Mouse (Mus musculus): ENCODE results near the gene Herpud2.
"Not testable (repeated sequence)": the region's sequence is repeated elsewhere in the genome, so short reads cannot be mapped to it uniquely, and the experiment has no call there.

Gene Herpud2

DNA sequence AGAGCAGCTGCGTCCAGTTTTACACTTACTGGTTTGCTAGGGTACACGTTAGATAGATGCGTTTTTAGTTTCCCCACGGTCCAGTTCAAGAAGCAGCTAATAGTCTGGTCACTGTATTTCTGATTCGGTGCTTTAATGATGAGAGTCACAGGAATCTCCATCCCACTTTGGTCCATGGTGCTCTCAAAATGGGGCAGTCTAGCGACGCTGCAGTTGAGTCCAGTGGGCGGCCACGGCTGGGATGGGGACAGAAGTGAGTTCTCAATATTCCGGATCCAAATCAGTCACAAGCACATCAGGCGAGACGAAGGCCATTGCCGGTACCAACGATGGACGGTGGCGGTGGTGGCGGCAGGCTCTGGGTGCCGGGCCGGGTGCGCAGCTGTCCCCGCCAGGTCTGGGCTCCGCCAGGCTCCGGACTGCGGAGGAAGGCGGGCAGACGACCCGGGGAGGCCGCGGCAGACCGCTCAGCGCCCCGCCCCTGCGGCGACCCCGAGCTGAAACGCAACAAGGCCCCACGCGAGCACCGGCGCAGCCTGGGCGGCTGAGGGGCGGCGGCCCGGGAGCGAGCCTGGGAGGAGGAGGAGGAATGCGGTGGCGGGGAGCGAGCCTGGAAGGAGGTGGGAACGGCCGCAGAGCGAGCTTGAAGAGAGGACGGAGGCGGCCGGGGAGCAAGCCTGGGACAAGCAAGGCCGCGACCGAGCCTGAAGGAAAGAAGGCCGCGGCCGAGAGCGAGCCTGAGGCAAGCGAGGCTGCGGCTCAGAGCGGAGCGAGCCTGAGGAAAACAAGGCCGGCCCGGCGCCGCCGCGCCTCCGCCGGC, 619 bp downstream of the Herpud2 start:
- in situ Hi-C loops (cut with MboI, MseI), result loop anchor here (10.0 to 25.0 kb wide), 3 partner anchors 161 to 434 kb away; partner anchors contain the start of gene Eepd1

- in situ Hi-C loops (cut with MboI, MseI), result loop anchor here (25.0 kb wide), 1 partner anchor 1889 kb away; the partner anchor contains the start of genes Ncapd3 and Vps26b
Observed at GRCm38 (mm10) chr9:25148767-25149166, 2.9 kb downstream of the Herpud2 start.

GRCm38 (mm10) chr9:25145925-25146324, 5.7 kb downstream of the Herpud2 start:
- in situ Hi-C loops (cut with MboI, MseI), result loop anchor here (25.0 kb wide), 1 partner anchor 1891 kb away; the partner anchor contains the start of genes Ncapd3 and Vps26b

- in situ Hi-C loops (cut with MboI, MseI), result loop anchor here (25.0 kb wide), 1 partner anchor 1893 kb away; the partner anchor contains the start of genes Ncapd3 and Vps26b
Observed at GRCm38 (mm10) chr9:25143950-25144349, 7.7 kb downstream of the Herpud2 start.

DNA sequence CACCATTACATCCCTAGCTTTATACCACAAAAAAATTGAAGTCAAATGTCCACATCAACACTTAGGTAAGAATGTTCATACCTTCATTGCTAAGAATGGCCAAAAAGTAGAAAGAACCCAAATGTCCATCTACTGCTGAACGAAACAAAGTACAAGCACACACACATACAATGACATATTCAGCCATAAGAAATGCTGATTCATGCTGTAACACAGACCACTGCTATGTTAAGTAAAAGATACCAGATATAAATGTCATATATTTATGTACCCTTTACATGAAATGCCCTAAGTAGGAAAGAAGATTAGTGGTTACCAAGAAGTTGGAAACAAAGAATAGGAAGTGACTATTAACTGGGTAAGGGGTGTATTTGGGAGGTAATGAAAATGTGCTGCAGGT, 8.6 kb downstream of the Herpud2 start:
- in situ Hi-C loops (cut with MboI, MseI), result loop anchor here (25.0 kb wide), 1 partner anchor 1894 kb away; the partner anchor contains the start of genes Ncapd3 and Vps26b

GRCm38 (mm10) chr9:25142041-25142440, 9.6 kb downstream of the Herpud2 start:
- in situ Hi-C loops (cut with MboI, MseI), result loop anchor here (25.0 kb wide), 1 partner anchor 1895 kb away; the partner anchor contains the start of genes Ncapd3 and Vps26b

GRCm38 (mm10) chr9:25140330-25140729, 11.3 kb downstream of the Herpud2 start:
- in situ Hi-C loops (cut with MboI, MseI), result loop anchor here (25.0 kb wide), 1 partner anchor 1897 kb away; the partner anchor contains the start of genes Ncapd3 and Vps26b

DNA sequence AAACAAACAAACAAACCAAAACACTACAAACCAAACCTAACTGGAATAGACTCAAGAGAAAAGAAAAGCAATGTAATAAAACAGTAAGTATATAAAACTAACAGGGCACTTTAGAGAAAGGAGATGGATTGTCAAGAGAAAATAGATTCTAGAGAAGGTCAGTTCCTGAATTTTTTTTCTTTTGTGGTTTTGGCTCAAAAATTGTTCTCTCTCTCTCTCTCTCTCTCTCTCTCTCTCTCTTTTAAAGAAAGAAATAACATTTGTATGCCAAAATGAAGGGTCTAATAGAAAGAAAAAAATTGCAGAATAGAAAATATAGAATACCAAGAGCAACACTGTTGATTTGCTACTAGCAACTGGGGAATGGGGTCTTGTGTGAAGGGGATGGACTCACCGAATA, 12.7 kb downstream of the Herpud2 start:
- in situ Hi-C loops (cut with MboI, MseI), result loop anchor here (25.0 kb wide), 1 partner anchor 1898 kb away; the partner anchor contains the start of genes Ncapd3 and Vps26b

DNA sequence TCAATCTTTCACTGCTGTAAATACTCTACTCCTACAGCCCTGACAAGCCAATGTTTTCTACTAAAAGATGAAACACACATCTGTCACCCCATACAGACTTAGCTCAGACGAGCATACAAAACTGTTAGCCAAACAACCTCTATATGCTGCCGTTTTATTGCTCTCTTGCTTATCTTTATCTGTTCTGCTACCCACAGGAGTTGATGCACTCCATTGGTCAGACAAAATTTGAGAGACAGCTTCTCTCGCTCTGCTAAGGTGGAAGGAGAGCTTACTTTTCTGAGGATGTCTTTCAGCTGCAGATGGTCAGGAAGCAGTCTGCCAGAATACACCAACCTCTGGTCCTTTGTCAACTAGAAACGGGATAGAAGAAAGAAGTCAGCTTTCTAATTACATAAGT, 18.7 kb downstream of the Herpud2 start:
- in situ Hi-C loops (cut with MboI, MseI), result loop anchor here (25.0 kb wide), 1 partner anchor 1904 kb away; the partner anchor contains the start of genes Ncapd3 and Vps26b

GRCm38 (mm10) chr9:25132253-25132652, 19.4 kb downstream of the Herpud2 start:
- in situ Hi-C loops (cut with MboI, MseI), result loop anchor here (25.0 kb wide), 1 partner anchor 1905 kb away; the partner anchor contains the start of genes Ncapd3 and Vps26b

GRCm38 (mm10) chr9:25124048-25124447, 27.6 kb downstream of the Herpud2 start:
- in situ Hi-C loops (cut with MboI, MseI), result no loop called here

DNA sequence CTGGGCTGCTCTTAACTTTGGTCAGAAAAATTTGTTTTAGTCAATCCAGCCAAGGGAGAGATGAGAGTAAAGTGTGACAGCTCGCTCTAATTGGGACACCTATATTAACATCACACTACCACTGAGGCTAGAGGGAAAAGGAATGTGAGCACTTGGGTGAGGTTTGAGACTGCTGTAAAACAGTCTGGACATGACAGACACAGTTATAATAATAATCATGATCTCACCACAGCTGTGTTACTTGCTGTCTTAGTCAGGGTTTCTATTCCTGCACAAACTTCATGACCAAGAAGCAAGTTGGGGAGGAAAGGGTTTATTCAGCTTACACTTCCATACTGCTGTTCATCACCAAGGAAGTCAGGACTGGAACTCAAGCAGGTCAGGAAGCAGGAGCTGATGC, 28.0 kb downstream of the Herpud2 start:
- in situ Hi-C loops (cut with MboI, MseI), result not testable (repeated sequence)

DNA sequence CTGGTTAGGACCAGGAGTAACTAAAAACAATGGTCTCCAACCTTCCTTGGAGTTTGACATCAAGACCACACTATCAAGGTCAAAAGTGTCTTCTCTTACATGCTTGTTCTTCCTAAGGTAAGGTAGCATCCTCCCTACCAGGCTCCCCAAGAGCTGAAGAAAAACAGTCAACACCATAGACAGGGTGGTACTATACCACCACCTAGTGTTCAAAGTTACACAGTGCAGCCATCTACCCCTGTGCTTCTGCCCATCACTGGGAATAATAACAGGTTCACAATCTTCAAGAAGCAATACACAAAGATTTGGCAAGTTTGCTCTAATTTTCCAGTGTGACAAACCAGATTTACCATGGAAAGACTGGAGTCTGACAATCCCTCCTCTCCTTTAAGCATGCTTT, 47.0 kb downstream of the Herpud2 start:
- in situ Hi-C loops (cut with MboI, MseI), result no loop called here

DNA sequence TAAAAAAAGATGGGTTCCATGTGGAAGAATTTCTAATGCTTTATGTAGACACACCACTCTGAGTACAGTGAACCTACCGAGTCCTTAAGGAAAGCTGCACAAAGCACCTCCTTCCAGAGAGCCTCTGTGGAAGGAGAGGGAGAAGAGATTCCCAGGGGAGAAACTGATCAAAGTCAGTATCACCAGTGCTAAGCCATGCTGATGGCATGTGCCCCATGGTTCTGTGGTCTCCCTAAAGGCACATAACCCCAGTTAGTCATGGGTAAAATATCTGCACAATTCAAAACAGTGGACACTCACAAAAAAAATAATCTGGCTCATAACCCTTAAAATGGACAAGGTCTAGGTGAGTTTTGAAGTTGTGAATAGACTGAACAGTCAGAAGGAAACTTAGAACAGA, 48.7 kb downstream of the Herpud2 start:
- in situ Hi-C loops (cut with MboI, MseI), result no loop called here

DNA sequence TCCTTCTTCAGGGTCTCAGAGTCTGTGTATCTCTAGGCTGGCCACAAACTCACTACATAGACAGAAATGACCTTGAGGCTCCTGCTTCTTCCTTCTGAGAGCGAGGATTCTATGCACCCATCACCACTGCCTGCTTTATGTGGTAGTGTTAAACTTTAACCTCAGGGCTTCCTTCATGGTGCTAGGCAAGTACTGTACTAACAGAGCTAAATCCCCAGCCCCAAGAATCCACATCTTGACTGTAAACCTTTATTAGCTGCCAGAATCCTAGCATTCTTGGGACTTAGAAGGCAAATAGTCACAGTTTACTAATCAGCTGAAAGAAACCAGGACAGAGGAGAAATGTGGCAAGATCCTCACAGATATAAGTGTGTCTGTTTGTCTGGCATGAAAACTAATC, 60.8 kb downstream of the Herpud2 start:
- in situ Hi-C loops (cut with MboI, MseI), result no loop called here

- in situ Hi-C loops (cut with MboI, MseI), result no loop called here
Observed at GRCm38 (mm10) chr9:25089122-25089521, 62.5 kb downstream of the Herpud2 start, which contains the start of gene Gm10181. Gm10181 (plus strand) TSS chr9:25089422.

DNA sequence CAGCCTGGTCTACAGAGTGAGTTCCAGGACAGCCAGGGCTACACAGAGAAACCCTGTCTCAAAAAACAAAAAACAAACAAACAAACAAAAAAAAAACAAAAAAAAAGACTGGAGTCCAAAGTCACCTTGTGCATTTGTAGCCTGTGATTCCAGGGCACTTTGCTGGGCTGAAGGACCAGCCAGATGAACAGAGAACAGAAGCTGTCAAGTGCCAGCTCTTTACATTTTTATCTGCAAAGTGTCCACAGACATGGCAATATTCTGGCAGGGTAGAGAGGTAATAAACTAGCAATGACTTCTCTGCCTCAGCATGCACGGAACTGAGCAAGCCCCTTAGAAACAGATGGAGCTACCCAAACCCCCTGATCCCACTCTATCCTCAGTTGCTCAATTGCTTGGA, 75.1 kb downstream of the Herpud2 start:
- in situ Hi-C loops (cut with MboI, MseI), result no loop called here

DNA sequence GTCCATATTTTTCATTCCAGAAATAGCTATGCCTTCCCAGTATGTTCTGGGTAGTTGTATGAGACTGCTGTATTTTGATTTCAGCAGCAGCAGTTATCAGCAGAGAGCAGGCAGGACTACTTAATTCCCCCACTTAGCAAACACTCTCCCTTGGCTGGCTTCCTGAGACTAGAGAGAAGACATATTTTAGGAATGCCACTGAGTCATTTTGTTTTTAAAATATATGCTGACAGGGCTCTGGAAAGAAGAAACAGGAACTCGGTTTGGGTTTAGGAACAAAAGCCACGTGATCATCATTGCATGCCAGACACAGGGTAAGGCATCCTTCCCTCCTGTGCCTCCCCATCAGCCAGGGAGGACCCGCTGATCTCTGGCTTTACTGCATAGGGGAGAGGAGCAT, 75.6 kb downstream of the Herpud2 start:
- in situ Hi-C loops (cut with MboI, MseI), result no loop called here

GRCm38 (mm10) chr9:25072666-25073065, 79.0 kb downstream of the Herpud2 start:
- in situ Hi-C loops (cut with MboI, MseI), result no loop called here

DNA sequence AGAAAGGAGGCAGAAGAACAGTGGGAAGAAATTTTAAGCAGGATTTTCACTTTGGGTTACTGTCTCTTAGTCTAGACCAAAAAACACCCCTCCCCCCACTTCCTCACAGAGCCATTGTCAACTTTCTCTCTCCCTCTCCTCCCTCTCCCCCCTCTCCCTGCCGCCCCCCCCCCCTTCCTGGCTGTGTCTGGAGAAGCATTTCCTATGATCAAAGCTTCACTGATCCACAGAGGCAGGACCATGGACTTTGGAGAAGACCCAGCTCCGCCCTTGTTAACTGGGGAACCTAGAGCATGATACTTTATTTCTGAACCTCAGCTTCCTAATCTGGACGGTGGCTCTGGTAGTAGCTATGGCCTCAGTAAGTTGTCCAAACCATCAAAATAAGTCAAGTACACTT, 92.9 kb downstream of the Herpud2 start:
- in situ Hi-C loops (cut with MboI, MseI), result no loop called here
